Mouse (Mus musculus): Measurements from ENCODE around the gene Tchh.
"Not testable (repeated sequence)": the region's sequence is repeated elsewhere in the genome, so short reads cannot be mapped to it uniquely, and the experiment has no call there.

Tchh gene

DNA sequence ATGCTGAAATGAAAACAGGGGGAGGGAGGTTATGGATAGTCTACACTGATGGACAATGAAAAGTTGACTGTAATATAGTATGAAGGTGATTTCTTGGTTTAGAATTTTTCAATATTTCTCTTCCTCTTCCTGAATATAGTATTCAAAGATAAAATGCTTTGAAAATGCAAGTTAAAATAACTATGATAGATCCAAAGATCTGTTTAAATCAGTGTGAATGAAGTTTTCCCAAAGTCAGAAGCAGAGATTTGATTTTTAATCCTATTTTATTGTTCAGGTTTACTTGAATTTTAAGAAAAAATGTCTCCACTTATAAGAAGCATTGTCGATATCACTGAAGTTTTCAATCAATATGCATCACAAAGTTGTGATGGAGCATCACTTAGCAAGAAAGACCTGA lies at the start of gene Tchh:
TSS of gene Tchh (plus strand) at position 301 of the 400 bp plus-strand sequence.
- no peak for DNase-seq

DNA sequence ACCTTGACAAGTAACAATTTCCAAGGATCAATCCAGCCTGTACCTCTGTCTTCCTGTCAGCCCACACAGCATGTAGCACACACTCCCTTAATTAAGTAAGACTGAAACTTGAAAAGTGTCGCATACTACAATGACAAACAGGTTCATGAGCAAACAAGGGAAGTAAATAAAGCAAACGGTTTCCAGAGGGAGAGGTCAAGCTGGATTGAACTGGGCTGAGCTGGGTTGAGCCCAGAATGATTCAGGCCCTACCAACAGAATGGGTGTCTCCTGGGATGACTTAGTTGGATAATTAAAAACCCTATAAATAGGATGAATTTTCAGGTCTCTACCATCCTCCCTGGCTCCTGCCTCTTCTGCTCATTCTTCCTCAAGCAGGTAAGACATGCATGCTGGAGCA lies 48.8 kb upstream of the Tchh start, which contains the start of gene Rptn:
TSS of gene Rptn (plus strand) at position 334 of the 400 bp plus-strand sequence.
- no peak for DNase-seq

DNA sequence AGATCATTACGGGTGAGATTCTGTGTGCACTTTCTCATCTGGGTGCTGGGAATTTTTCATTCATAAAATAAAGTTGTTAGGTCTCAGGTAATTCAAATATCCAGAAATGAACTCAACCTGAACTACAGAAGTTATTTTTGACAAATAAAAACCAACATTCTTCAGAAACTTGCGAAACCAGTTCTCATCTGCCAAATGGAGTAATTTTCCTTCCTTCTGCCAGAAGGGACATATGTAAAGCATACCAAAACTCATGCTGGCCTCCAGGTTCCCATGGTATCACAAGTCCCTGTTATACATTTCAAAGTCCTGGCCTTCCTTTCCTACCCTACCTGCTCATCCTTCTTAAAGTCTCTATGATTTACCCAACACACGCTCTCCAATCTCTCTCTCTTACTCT lies 38.2 kb upstream of the Tchh start:
- no peak for DNase-seq

DNA sequence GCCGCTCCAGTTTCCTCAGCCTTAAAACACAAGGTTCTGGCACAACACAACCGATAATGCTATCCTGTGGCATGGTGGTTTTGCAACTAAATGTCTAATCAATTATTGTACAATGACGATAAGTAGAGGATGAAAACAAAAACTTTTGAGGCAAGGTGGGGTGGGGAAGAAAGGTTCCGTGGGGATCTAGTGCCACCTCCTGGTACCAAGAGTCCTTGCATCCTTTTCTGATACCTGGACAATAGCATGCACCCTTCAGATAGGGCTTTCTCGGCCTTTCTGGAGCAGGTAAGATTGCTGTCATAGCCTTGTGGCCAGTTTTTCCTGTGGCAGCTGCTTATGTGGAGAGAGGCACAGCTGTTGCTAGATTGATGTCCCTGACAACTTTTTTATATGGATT lies 35.1 kb upstream of the Tchh start:
- DNase-seq: peak; percentile 10

DNA sequence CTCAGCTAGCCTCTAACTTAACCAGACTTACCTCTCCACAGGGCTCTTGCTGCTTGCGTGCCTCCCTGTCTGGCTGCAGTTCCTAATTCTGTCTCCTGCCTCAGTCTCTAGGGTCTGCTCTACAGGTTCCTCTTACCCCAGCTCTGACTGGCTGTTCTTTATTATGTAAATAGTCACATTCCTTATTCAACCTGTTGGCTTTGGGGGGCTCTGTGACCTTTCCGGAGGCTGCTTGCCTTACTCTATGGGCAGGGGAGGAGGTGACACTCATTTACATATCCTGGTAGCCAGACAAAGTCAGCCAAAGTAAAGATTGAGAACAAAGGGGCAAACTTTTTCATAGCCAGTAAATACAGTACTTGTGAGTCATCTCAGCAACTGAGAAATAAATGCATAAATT lies 30.2 kb upstream of the Tchh start:
- DNase-seq: no peak

- DNase-seq: no peak
Observed at GRCm38 (mm10) chr3:93431673-93432072, 10.5 kb upstream of the Tchh start.

DNA sequence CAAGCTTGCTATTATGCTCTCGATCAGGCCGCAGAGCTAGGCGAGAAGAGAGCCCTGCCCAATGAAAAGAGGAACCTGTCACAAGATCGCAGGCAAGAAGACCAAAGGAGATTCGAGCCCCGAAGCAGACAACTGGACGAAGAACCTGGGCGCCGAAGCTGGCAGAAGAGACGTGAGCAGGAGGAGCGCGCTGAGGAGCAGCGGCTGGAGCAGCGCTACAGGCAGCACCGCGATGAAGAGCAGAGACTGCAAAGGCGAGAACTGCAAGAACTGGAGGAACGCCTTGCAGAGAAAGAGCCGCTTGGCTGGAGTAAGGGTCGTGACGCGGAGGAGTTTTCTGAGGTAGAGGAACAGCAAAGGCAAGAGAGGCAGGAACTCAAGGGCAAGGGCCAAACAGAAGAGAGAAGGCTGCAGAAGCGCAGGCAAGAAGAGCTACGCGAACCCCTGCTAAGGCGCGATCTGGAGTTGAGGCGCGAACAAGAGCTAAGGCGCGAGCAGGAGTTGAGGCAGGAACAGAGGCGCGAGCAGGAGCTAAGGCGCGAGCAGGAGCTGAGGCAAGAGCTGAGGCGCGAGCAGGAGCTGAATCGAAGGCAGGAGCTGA lies 1.5 kb downstream of the Tchh start:
- DNase-seq: peak; percentile 21

GRCm38 (mm10) chr3:93444343-93445164 lies 2.4 kb downstream of the Tchh start:
- DNase-seq: peak; percentile 53

- DNase-seq: peak; percentile 24
Observed at GRCm38 (mm10) chr3:93445165-93445705, 3.1 kb downstream of the Tchh start.

- peak; percentile 31 for DNase-seq
Observed at GRCm38 (mm10) chr3:93446128-93446755, 4.1 kb downstream of the Tchh start.

GRCm38 (mm10) chr3:93446756-93447137 lies 4.6 kb downstream of the Tchh start:
- not testable (repeated sequence) for DNase-seq

DNA sequence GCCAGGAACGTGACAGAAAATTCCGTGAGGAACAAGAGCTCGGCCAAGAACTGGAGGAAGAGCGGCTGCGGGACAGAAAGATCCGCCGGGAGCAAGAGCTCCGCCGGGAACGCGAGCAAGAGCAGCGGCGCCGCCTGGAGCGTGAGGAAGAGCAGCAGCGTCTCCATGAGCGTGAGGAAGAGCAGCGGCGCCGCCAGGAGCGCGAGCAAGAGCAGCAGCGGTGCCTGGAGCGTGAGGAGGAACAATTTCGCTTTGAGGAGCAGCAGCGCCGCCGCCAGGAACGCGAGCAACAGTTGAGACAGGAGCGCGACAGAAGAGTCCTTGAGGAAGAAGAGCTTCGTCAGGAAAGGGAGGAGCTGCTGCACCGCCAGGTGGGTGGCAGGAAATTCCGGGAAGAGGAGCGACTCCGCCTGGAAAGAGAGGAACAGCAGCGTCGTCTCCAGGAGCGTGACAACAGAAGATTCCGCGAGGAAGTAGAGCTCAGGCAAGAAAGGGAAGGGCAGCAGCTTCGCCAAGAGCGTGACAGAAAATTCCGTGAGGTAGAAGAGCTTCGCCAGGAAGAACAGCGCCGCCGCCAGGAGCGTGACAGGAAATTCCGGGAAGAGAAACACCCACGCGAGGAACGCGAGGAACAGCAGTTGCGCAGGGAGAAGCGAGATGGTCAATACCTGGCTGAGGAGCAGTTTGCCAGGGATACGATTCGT lies 5.2 kb downstream of the Tchh start:
- DNase-seq: peak; percentile 58

DNA sequence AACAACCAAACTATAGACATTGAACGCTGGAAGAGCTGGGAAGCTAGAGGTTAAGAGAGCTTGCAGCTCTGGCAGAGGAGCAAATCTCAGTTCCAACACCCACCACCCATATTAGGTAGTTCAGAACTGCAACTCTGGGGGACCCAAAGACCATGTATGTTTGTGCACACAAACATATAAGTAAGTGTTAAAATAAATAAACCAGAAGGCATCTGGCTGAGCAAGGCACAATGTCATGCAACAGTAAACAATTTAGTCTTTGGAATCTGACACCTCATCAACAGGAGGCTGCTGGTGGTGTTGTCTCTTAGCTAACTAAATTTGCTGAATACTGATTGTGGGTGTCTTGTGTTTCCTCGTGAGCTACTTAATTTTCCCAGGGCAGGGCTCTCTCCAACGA lies 24.4 kb downstream of the Tchh start:
- no peak for DNase-seq

- DNase-seq: no peak
Observed at GRCm38 (mm10) chr3:93467130-93467529, 25.0 kb downstream of the Tchh start.

GRCm38 (mm10) chr3:93468561-93468960 lies 26.4 kb downstream of the Tchh start, which contains the start of gene Tchhl1:
Gene Tchhl1 (plus strand): TSS chr3:93468754.
- DNase-seq: no peak

- no peak for DNase-seq
Observed at GRCm38 (mm10) chr3:93469629-93470028, 27.5 kb downstream of the Tchh start.

GRCm38 (mm10) chr3:93480053-93480452 lies 37.9 kb downstream of the Tchh start:
- DNase-seq: no peak

GRCm38 (mm10) chr3:93481982-93482616 lies 40.0 kb downstream of the Tchh start:
- DNase-seq: no peak

- no peak for DNase-seq
Observed at GRCm38 (mm10) chr3:93485611-93486010, 43.5 kb downstream of the Tchh start.

DNA sequence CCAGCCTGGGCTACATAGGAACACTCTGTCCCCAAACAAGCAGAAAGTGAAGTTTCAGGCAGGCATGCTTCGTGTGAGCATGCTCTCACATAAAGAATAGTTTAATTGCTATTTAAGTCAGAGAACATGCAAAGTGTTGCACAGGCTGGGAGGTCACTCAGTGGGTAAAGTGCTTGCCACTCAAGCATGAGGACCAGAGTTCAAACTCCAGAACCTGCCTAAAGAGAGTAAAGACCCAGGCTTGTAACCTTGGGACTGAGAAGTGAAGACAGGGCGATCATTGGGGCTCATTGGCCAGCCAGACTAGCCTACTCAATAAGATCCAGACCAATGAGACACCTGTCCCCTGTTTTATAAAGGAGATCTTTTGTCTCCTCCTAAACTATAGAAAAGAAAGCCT lies 46.4 kb downstream of the Tchh start:
- DNase-seq: no peak

- DNase-seq: no peak
Observed at GRCm38 (mm10) chr3:93492176-93492575, 50.0 kb downstream of the Tchh start.

DNA sequence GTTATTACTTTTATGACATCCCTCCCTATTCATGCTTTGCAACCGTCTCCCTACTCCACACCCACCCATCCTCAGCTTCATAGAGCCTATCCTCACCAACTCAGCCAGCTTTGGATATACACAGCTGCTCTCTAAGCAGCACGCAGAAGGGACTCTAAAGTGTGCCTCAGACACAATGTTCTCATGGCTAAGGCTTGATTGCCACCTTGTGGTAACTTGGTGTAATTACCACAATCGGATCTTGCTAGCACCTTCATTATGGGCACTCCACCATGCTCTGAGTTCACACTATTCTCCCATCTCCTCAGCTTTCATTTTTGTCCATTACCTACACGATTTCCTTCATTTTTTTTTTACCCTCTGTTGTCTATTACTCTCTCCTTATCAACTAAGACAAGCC lies 51.9 kb downstream of the Tchh start:
- DNase-seq: peak; percentile 5

All from right cerebral cortex, postnatal 4 days (tissue).